Mouse (Mus musculus) heart, adult 9 months (tissue): Measurements from ENCODE around the gene Bmx.
A peak's percentile ranks its signal among the peaks of the same experiment; 100 is the strongest.

ENCODE experiments used
- DNase-seq, 2 experiments: peaks; one replicate each; pipeline ENCODE4 v3.0.0; 2022; ENCODE audit warnings: low spot score in 2 of 2

Bmx gene

GRCm38 (mm10) chrX:164175311-164175710, 82.7 kb downstream of the Bmx start:
- no peak for DNase-seq

- no peak for DNase-seq
Measured at GRCm38 (mm10) chrX:164173880-164174279, 84.1 kb downstream of the Bmx start.

GRCm38 (mm10) chrX:164171034-164171433, 87.0 kb downstream of the Bmx start:
- no peak for DNase-seq

- no peak for DNase-seq
Measured at GRCm38 (mm10) chrX:164164681-164165080, 93.3 kb downstream of the Bmx start.

GRCm38 (mm10) chrX:164154594-164154993, 103.4 kb downstream of the Bmx start:
- DNase-seq, result no peak

GRCm38 (mm10) chrX:164153606-164154005, 104.4 kb downstream of the Bmx start:
- no peak for DNase-seq

- DNase-seq, result peak; percentile 19 to 28
Measured at GRCm38 (mm10) chrX:164152703-164153102, 105.3 kb downstream of the Bmx start.

- DNase-seq, result peak in 1 of 2 experiments; percentile 4
Measured at GRCm38 (mm10) chrX:164145463-164146250, 112.3 kb downstream of the Bmx start.
